Mouse (Mus musculus): ENCODE measurements around the gene Actr2. TPM values are rescaled to one million over a fixed set of nuclear protein-coding genes. Genes with fewer than 3 reads are reported as not detected.
"Not testable (repeated sequence)": the region's sequence is repeated elsewhere in the genome, so short reads cannot be mapped to it uniquely, and the experiment has no call there.

Actr2 gene
- total RNA-seq, 2 experiments from 2014 or later = 341 to 358 TPM

DNA sequence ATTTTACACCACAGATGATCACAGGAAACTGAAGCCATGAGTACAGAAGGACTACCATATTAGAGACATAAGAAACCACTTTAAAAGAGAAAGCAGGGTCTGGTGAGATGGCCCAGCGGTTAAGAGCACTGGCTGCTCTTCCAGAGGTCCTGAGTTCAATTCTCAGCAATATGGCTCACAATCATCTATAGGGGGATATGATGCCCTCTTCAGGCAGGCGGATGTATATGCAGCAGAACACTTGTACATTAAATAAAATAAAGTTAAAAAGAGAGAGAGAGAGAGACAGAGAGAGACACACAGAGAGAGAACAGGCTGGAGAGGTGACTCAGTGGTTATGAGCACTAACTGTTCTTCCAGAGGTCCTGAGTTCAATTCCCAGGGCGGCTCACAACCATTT lies 67.1 kb downstream of the Actr2 start:
- no peak for DNase-seq

DNA sequence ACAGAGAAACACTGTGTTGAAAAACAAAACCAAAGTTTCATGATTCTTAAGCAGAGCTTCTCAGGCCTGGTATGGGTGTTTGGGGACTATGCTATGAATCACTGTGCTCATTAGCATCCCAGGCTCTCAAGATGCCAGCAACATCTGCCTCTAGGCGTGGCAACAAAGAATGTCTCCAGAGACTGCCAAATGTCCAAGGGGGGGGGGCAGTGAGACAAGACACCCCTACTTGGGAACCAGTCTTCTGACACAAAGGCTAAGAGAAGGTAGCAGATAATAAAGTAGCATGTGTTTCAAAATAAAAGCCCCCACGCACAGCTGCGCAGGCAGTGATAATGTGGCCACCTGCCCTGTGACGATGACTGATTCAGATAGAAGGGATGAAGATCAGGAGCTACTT lies 69.5 kb downstream of the Actr2 start:
- no peak for DNase-seq

DNA sequence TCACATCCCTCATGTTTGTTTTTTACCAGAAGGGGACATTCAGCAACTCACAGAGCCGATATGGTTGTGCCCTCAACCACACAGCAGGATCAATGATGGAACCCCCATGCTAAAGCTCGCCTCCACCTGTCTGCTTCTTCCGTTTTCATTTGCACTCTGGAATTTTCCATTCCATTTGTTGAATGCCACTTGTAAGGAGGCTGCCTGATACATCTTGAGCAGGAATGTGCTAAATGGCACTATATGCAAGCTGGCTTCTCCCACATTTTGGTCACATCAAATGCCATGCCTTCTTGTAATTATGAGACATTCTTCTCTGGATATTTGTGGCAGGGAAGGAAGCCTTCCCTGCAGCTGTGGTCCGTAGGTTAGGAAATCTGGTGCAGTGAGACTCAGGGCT lies 70.6 kb downstream of the Actr2 start:
- DNase-seq = no peak

GRCm38 (mm10) chr11:20041164-20041920 lies 71.4 kb downstream of the Actr2 start:
- DNase-seq = no peak

DNA sequence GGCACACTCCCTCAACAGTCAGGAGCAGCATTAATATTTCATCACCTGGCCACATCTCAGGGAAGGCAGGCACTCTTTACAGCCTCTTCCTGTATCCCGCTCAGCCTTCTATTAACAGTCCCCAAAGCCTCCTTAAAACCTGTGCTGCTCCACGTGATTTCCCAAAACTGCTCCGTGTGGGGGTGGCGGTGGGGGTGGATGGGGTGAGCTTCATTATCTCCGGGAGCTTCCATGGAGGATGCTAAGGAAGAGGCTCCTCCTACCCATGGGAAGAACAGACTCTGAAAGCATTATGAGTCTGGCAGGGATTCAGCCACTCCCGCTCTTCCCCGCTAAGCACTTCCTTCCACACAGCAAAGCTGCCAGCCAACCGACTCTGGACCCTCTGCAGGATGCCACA lies 74.0 kb downstream of the Actr2 start:
- DNase-seq = no peak

- DNase-seq = no peak
Measured at GRCm38 (mm10) chr11:20037739-20038138, 75.0 kb downstream of the Actr2 start.

- DNase-seq = no peak
Measured at GRCm38 (mm10) chr11:20035972-20036371, 76.7 kb downstream of the Actr2 start.

- no peak for DNase-seq
Measured at GRCm38 (mm10) chr11:20035343-20035928, 77.3 kb downstream of the Actr2 start.

DNA sequence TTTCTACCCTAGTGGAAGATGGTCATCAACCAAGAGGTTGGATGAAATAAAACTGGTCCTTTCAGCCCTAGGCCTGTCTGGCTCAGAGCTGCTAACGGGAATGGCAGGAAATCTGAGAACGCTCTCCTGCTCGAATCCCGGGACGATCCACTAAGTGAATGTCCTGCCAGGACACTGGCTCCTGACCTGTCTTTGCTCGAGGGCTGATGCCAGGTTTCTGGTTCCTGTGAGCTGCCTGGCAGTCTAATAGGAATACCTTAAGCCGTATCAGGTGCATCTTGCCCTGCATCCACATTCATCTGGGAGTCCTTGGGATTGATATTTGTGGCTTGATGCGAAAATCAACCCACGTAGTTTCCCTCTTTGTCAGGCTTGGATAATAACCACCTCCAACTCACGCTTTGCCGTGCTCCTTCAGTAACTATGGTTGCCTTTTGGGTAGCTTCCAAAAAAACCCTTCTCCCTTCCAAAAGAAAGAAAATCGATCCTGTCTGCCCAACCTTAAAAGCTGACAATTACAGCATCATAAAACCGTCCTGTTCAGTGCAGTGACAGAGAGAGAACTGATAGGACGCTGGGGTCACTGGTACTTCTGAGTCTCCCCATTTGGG lies 78.3 kb downstream of the Actr2 start:
- DNase-seq = no peak

- no peak for DNase-seq
Measured at GRCm38 (mm10) chr11:20033541-20034160, 79.1 kb downstream of the Actr2 start.

DNA sequence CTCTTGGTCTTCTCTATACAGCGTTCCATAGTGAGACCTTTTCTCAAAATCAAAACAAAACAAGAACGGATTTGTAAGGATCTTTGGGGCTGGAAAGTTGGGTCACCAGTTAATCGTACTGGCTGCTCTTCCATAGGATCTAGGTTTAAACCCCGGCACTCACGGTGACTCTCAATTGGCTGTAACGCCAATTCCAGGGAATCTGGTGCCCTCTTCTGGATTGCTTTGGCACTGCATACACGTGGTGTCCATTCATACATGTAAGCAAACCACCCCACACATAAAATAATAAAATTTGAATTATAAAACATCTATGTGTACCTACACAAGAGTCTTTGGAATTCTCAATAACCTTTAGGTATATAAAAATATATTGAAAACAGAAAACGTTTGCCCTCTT lies 81.2 kb downstream of the Actr2 start:
- DNase-seq = no peak

- DNase-seq = not testable (repeated sequence)
Measured at GRCm38 (mm10) chr11:20030973-20031372, 81.7 kb downstream of the Actr2 start.

DNA sequence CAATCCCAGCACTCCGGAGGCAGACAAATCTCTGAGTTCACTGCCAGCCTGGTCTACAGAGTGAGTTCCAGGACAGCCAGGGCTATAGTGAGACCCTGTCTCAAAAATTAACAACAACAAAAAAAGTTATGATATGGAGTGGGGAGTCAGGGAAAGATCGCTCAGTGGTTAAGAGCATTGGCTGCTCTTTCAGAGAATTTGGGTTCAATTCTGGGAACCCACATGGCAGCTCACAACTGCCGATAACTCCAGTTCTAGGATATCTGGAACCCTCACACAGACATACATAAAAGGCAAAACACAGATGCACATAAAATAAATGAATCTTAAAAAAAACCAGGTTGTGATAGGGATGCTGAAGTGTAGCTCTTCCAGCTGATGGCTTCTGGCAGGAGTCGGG lies 83.7 kb downstream of the Actr2 start:
- no peak for DNase-seq

- no peak for DNase-seq
Measured at GRCm38 (mm10) chr11:20028396-20028795, 84.3 kb downstream of the Actr2 start.

DNA sequence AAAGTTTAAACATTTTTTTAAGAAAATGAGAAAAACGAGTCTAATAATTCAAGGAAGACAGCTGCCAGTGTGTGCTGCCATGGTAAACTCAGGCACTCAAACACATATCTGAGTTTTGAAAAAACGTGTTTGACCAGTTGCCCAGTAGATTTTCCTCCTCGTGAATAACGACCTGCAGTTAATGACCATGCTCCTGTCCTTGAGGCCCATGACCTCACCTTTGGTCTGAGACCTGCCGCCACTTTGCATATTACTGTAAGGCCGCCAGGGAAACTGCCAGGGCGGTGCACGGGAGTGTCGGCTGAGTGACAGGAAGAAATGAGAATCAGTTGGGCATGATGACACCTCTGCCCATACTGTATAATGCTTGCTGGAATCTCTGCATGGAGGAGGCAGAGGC lies 85.0 kb downstream of the Actr2 start:
- no peak for DNase-seq

GRCm38 (mm10) chr11:20025899-20026298 lies 86.8 kb downstream of the Actr2 start:
- no peak for DNase-seq

- DNase-seq = no peak
Measured at GRCm38 (mm10) chr11:20022911-20023482, 89.7 kb downstream of the Actr2 start.

DNA sequence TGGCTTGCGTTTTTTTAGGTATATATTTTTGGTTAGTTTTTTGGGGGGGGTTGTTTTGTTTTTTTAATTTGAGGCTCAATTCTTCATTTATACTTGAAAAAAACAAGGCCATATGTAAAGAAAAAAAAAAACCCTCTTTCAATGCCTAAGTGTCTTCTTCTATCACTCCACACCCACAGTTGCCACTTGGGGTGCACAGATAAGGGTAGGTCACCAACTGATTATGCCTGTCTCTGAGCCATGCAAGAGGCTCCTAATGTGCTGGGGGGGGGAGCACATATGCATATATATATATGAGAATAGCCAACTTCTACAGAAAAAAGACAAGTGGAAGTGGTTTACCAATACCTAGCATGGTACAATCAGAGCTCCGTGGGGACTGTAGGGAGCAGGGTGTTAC lies 90.3 kb downstream of the Actr2 start:
- DNase-seq = no peak

DNA sequence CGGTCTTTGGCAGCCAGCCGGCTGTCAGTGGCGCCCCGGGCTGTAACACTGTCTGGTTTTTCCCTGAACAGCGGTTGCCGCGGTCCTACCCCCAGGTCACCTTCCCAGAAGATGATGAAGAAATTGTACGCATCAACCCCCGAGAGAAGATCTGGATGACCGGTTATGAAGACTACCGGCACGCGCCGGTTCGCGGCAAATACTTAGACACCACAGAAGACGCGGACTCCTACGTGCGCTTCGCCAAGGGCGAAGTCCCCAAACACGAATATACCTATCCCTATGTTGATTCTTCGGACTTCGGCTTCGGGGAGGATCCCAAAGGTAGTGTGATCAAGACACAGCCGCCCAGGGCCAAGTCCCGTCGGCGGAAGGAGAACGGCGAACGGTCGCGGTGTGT lies 92.0 kb downstream of the Actr2 start:
- DNase-seq = no peak

DNA sequence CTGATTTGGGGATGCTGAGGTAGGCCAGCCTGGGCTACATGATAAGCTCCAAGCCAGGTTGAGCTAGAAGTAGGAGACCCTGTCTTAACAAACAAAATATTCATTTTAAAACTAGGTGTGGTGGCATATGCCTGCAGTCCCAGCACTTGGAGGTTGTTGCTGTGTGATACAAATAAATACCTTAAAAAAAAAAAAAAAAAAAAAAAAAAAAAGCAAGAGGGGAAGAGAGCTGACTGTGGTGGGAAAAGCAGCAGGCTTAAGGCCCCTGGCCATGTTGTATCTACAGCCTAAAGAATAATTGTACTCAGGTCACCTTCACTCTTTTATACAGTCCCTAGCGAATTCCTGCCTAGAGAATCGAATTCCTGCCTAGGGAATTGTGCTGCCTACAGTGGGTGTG lies 93.8 kb downstream of the Actr2 start:
- no peak for DNase-seq

DNA sequence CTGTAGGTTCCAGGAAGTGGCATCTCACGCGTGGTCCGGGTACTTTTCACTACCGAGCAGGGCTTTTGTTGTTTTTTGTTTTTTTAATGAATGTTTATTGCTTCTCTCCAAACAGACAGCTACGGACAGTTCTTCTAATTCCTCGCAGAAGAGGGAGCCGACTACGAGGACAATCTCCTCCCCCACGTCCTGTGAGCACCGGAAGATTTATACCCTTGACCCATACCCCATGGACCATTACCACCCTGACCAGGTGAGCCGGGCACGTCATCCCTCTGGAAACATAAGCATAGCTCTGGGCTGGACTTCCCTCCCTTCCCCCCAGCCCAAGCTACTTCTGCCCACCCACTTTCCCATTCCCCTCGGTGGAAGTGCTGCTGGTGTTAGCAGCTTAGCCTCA lies 94.8 kb downstream of the Actr2 start:
- DNase-seq = no peak

DNA sequence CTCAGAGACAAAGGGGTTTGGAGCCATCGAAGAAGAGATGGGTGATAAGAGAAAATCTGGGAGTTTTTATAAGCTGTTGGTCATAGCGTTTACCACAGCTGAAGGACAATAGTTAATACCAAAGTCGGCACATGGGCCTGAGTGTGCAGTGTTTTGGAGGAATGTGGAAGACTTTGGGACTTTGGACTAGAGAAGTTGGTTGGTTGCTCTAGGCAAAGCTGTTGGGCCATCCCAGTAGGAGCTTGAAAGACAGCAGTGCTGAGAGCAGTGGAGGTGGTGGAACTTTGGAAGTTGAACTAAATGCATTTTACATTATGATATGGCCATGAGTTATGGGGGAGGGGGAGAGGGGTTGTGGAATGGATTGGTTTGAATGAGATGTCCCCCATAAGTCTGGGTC lies 99.3 kb downstream of the Actr2 start:
- no peak for DNase-seq
